Mouse (Mus musculus) liver, postnatal 0 days (tissue): ENCODE data around the gene Celsr3.

ENCODE experiments used
- CTCF ChIP-seq: sonication (generic); IDR thresholded peaks from 2 replicates; pipeline ENCODE4 v1.5.1; 2016; ENCODE audit warnings: antibody characterized with exemption, low read depth
- EP300 ChIP-seq: IDR thresholded peaks from 2 replicates; pipeline ENCODE4 v1.6.1; 2016; ENCODE audit warnings: antibody characterized with exemption, low read depth, mild to moderate bottlenecking

GRCm38 (mm10) chr9:108831637-108832036 lies 5.5 kb downstream of the Celsr3 start:
- no peak for TF ChIP-seq EP300
- no peak for TF ChIP-seq CTCF
